Mouse (Mus musculus) CH12.LX (cell line): ENCODE measurements around the gene Fancd2. TPM values are rescaled to one million over a fixed set of nuclear protein-coding genes. Genes with fewer than 3 reads are reported as not detected.

Experiments used
- DNase-seq: peaks from one replicate; pipeline ENCODE4 v3.0.0-alpha.2; 2013; ENCODE audit errors: extremely low read depth
- H3K27ac ChIP-seq: 2 replicates; pipeline ENCODE4 v1.5.1; 2012; ENCODE audit warnings: low read depth, mild to moderate bottlenecking, control low read depth, moderate library complexity; ENCODE audit not compliant: insufficient read depth
- H3K27me3 ChIP-seq: replicated peaks from 2 replicates; pipeline ENCODE3; 2012; ENCODE audit warnings: inconsistent platforms
- H3K36me3 ChIP-seq, 2 experiments: replicated peaks in 1 of 2; 2 replicates each; pipeline versions ENCODE3 to v1.6.1; 2012; ENCODE audit warnings: inconsistent platforms in 1 of 2, low read length in 1 of 2, mild to moderate bottlenecking in 1 of 2, mixed read lengths in 1 of 2, moderate library complexity in 1 of 2; ENCODE audit not compliant: control insufficient read depth in 1 of 2, insufficient read depth in 1 of 2
- H3K4me1 ChIP-seq, 2 experiments: 2 replicates each; pipeline ENCODE4 v1.6.1; 2012; ENCODE audit warnings: inconsistent platforms in 1 of 2, moderate library complexity in 1 of 2; ENCODE audit not compliant: insufficient read depth in 2 of 2, control insufficient read depth in 1 of 2
- H3K4me2 ChIP-seq: 2 replicates; pipeline ENCODE4 v1.6.1; 2012; ENCODE audit warnings: low read depth, mild to moderate bottlenecking, control low read depth; ENCODE audit not compliant: poor library complexity, insufficient read depth, severe bottlenecking
- H3K4me3 ChIP-seq, 3 experiments: fragments of 150-350 bp in 1 of 3; sonication (generic) in 1 of 3; replicated peaks in 1 of 3; 2 replicates each; pipeline versions ENCODE3 to v1.5.1; 2011 to 2012; ENCODE audit warnings: low read depth in 2 of 3, low read length in 2 of 3, mild to moderate bottlenecking in 2 of 3, moderate library complexity in 2 of 3, control low read depth in 1 of 3, improper control_type of control experiment in 1 of 3, inconsistent platforms in 1 of 3, mixed read lengths in 1 of 3; ENCODE audit not compliant: poor library complexity in 1 of 3
- H3K79me2 ChIP-seq: replicated peaks from 2 replicates; pipeline ENCODE4 v1.6.1; 2012; ENCODE audit warnings: mild to moderate bottlenecking, moderate library complexity; ENCODE audit not compliant: control insufficient read depth, poor library complexity, insufficient read depth, severe bottlenecking; ENCODE audit errors: extremely low read depth
- H3K9ac ChIP-seq: 2 replicates; pipeline ENCODE4 v1.6.1; 2012; ENCODE audit warnings: low read depth, mild to moderate bottlenecking, control low read depth, moderate library complexity; ENCODE audit not compliant: insufficient read depth
- H3K9me3 ChIP-seq: replicated peaks from 2 replicates; pipeline ENCODE3; 2012; ENCODE audit warnings: low read length, inconsistent platforms, mixed read lengths
- BHLHE40 ChIP-seq: IDR thresholded peaks from 2 replicates; pipeline ENCODE4 v1.6.1; 2011; ENCODE audit warnings: mild to moderate bottlenecking, low read depth, low read length, improper control_type of control experiment
- CHD1 ChIP-seq: IDR thresholded peaks from 2 replicates; pipeline ENCODE4 v1.6.1; 2012; ENCODE audit warnings: low read depth, low read length, improper control_type of control experiment, inconsistent platforms
- CTCF ChIP-seq, 2 experiments: IDR thresholded peaks in 1 of 2; conservative IDR thresholded peaks in 1 of 2; 2 replicates each; pipeline ENCODE4 v1.5.1; 2011 to 2012; ENCODE audit warnings: low read depth in 2 of 2, low read length in 2 of 2, improper control_type of control experiment in 1 of 2, inconsistent platforms in 1 of 2, mild to moderate bottlenecking in 1 of 2, moderate library complexity in 1 of 2
- E2F4 ChIP-seq: IDR thresholded peaks from 2 replicates; pipeline ENCODE4 v1.6.1; 2011; ENCODE audit warnings: low read depth, low read length, improper control_type of control experiment; ENCODE audit not compliant: insufficient replicate concordance
- ELF1 ChIP-seq: IDR thresholded peaks from 2 replicates; pipeline ENCODE4 v1.6.1; 2014; ENCODE audit warnings: low read depth, mild to moderate bottlenecking, inconsistent platforms, low read length, improper control_type of control experiment
- EP300 ChIP-seq: IDR thresholded peaks from 2 replicates; pipeline ENCODE4 v1.6.1; 2011; ENCODE audit warnings: low read length, improper control_type of control experiment
- ETS1 ChIP-seq: conservative IDR thresholded peaks from 2 replicates; pipeline ENCODE4 v1.6.1; 2012; ENCODE audit warnings: low read depth, mild to moderate bottlenecking, inconsistent platforms, low read length, improper control_type of control experiment, moderate library complexity
- GABPA ChIP-seq: IDR thresholded peaks from 2 replicates; pipeline ENCODE4 v1.6.1; 2012; ENCODE audit warnings: low read depth, low read length, improper control_type of control experiment, inconsistent platforms; ENCODE audit not compliant: insufficient replicate concordance
- IRF4 ChIP-seq: IDR thresholded peaks from 2 replicates; pipeline ENCODE4 v1.6.1; 2014; ENCODE audit warnings: low read depth, mild to moderate bottlenecking, inconsistent platforms, low read length, improper control_type of control experiment
- JUN ChIP-seq: IDR thresholded peaks from 2 replicates; pipeline ENCODE4 v1.6.1; 2011; ENCODE audit warnings: low read depth, mild to moderate bottlenecking, low read length, improper control_type of control experiment, moderate library complexity; ENCODE audit not compliant: insufficient read depth
- JUND ChIP-seq: conservative IDR thresholded peaks from 2 replicates; pipeline ENCODE4 v1.6.1; 2011; ENCODE audit warnings: low read depth, low read length, improper control_type of control experiment
- KAT2A ChIP-seq: IDR thresholded peaks from 2 replicates; pipeline ENCODE4 v1.6.1; 2012; ENCODE audit warnings: low read length, improper control_type of control experiment, inconsistent platforms; ENCODE audit not compliant: insufficient replicate concordance
- MAFK ChIP-seq: IDR thresholded peaks from 2 replicates; pipeline ENCODE4 v1.6.1; 2011; ENCODE audit warnings: low read length, improper control_type of control experiment; ENCODE audit not compliant: insufficient replicate concordance
- MAX ChIP-seq: IDR thresholded peaks from 2 replicates; pipeline ENCODE4 v1.6.1; 2011; ENCODE audit warnings: low read length, improper control_type of control experiment
- MAZ ChIP-seq: IDR thresholded peaks from 2 replicates; pipeline ENCODE4 v1.6.1; 2012; ENCODE audit warnings: low read depth, mild to moderate bottlenecking, inconsistent platforms, low read length, improper control_type of control experiment, moderate library complexity
- MEF2A ChIP-seq: IDR thresholded peaks from 2 replicates; pipeline ENCODE4 v1.6.1; 2014; ENCODE audit warnings: low read depth, mild to moderate bottlenecking, inconsistent platforms, low read length, improper control_type of control experiment, borderline replicate concordance
- MXI1 ChIP-seq: IDR thresholded peaks from 2 replicates; pipeline ENCODE4 v1.6.1; 2011; ENCODE audit warnings: mild to moderate bottlenecking, low read depth, low read length, improper control_type of control experiment
- MYC ChIP-seq: IDR thresholded peaks from 2 replicates; pipeline ENCODE4 v1.6.1; 2011; ENCODE audit warnings: low read depth, mild to moderate bottlenecking, improper control_type of control experiment, low read length
- NELFE ChIP-seq: IDR thresholded peaks from 2 replicates; pipeline ENCODE4 v1.6.1; 2011; ENCODE audit warnings: low read depth, low read length, improper control_type of control experiment
- PAX5 ChIP-seq: IDR thresholded peaks from 2 replicates; pipeline ENCODE4 v1.6.1; 2012; ENCODE audit warnings: low read length, inconsistent platforms, mixed read lengths
- POLR2A ChIP-seq: IDR thresholded peaks from 2 replicates; pipeline ENCODE4 v1.6.1; 2011; ENCODE audit warnings: low read depth, mild to moderate bottlenecking, improper control_type of control experiment, low read length
- POLR2AphosphoS2 ChIP-seq: IDR thresholded peaks from 2 replicates; pipeline ENCODE4 v1.6.1; 2011; ENCODE audit warnings: low read depth, low read length, improper control_type of control experiment
- RAD21 ChIP-seq: IDR thresholded peaks from 2 replicates; pipeline ENCODE4 v1.6.1; 2011; ENCODE audit warnings: low read depth, mild to moderate bottlenecking, low read length, improper control_type of control experiment, moderate library complexity
- SIN3A ChIP-seq: IDR thresholded peaks from 2 replicates; pipeline ENCODE4 v1.6.1; 2012; ENCODE audit warnings: low read length, improper control_type of control experiment, inconsistent platforms
- SMC3 ChIP-seq: IDR thresholded peaks from 2 replicates; pipeline ENCODE4 v1.6.1; 2011; ENCODE audit warnings: low read depth, low read length, improper control_type of control experiment
- TBP ChIP-seq: conservative IDR thresholded peaks from 2 replicates; pipeline ENCODE4 v1.6.1; 2011; ENCODE audit warnings: low read depth, low read length, improper control_type of control experiment
- TCF12 ChIP-seq: IDR thresholded peaks from 2 replicates; pipeline ENCODE4 v1.6.1; 2014; ENCODE audit warnings: low read depth, mild to moderate bottlenecking, inconsistent platforms, low read length, improper control_type of control experiment
- USF1 ChIP-seq: IDR thresholded peaks from 2 replicates; pipeline ENCODE4 v1.6.1; 2014; ENCODE audit warnings: low read depth, mild to moderate bottlenecking, inconsistent platforms, low read length, improper control_type of control experiment
- ZC3H11A ChIP-seq: IDR thresholded peaks from 2 replicates; pipeline ENCODE4 v1.6.1; 2012; ENCODE audit warnings: low read depth, mild to moderate bottlenecking, inconsistent platforms, low read length, improper control_type of control experiment
- ZKSCAN1 ChIP-seq: IDR thresholded peaks from 2 replicates; pipeline ENCODE4 v1.6.1; 2012; ENCODE audit warnings: low read depth, inconsistent platforms, low read length, improper control_type of control experiment, borderline replicate concordance
- ZMIZ1 ChIP-seq: IDR thresholded peaks from 2 replicates; pipeline ENCODE4 v1.6.1; 2012; ENCODE audit warnings: low read depth, mild to moderate bottlenecking, inconsistent platforms, low read length, improper control_type of control experiment
- ZNF384 ChIP-seq: IDR thresholded peaks from 2 replicates; pipeline ENCODE4 v1.6.1; 2012; ENCODE audit warnings: low read depth, low read length, improper control_type of control experiment, inconsistent platforms
- dilution Hi-C: fragments of 300-500 bp; cut with MboI; formaldehyde crosslinking; loops from 2 replicates; pipeline ENCODE4 v1.14.3; 2020; ENCODE audit warnings: low sequenced_read_pairs; ENCODE audit not compliant: extremely low pct_unique_long_range_greater_than_20kb, extremely low pct_ligation_motif_present
- in situ Hi-C: fragments of 300-500 bp; cut with MboI; formaldehyde crosslinking; loops from 3 replicates; pipeline ENCODE4 v1.14.3; 2019; ENCODE audit warnings: low sequenced_read_pairs, low pct_ligation_motif_present, low pct_unique_long_range_greater_than_20kb, mixed read lengths
- polyA plus RNA-seq: library from polyadenylated mRNA; unstranded; fragments of >175 nt; gene quantifications from 2 replicates; pipeline ENCODE4 v1.2.1, GENCODE M21; 2012; ENCODE audit warnings: low read depth; ENCODE audit not compliant: insufficient read length
- total RNA-seq, 2 experiments: library from RNA; depleted of rRNA; stranded (reverse); fragments of 300-350 nt in 1 of 2; fragments of >200 nt in 1 of 2; gene quantifications; 2 replicates each; pipeline ENCODE4 v1.2.3; 2012 to 2014

The Fancd2 gene
- total and polyA plus RNA-seq, 3 experiments, result 25.5 to 32.7 (median 30.2) TPM

GRCm38 (mm10) chr6:113643967-113644366 is 112.5 kb downstream of the Fancd2 start:
- no peak overlapping the region for H3K4me3 ChIP-seq
- no peaks in the 10 kb centered on the region for H3K9me3 ChIP-seq
- no peak overlapping the region for H3K4me2 ChIP-seq
- H3K36me3 ChIP-seq, result peaks cover 19 to 50% of the 10 kb centered on the region in 2 experiments
- no peaks in the 10 kb centered on the region for H3K27me3 ChIP-seq
- peak overlapping the region; percentile 64 for H3K27ac ChIP-seq
- dilution Hi-C loops (no loop called here), in situ Hi-C loops (no loop called here)
- no peak overlapping the region for H3K9ac ChIP-seq
- peaks cover 17 to 78% of the 10 kb centered on the region in 2 experiments for H3K4me1 ChIP-seq
- no peak for DNase-seq
- TF ChIP-seq KAT2A, result no peak
- no peak for TF ChIP-seq MEF2A
- no peak for TF ChIP-seq CHD1
- TF ChIP-seq PAX5, result no peak
- TF ChIP-seq MYC, result no peak
- TF ChIP-seq JUN, result no peak
- no peak for TF ChIP-seq EP300
- no peak for TF ChIP-seq RAD21
- TF ChIP-seq MAZ, result no peak
- no peak for TF ChIP-seq ELF1
- no peak for TF ChIP-seq NELFE
- no peak for TF ChIP-seq TBP
- no peak for TF ChIP-seq ETS1
- TF ChIP-seq, all 38 proteins: peak for 0
- H3K79me2 ChIP-seq, result peaks cover 75% of the 10 kb centered on the region

GRCm38 (mm10) chr6:113644808-113645207 is 113.3 kb downstream of the Fancd2 start:
- peaks cover 70% of the 10 kb centered on the region for H3K79me2 ChIP-seq
- peak overlapping the region; percentile 48 for H3K4me2 ChIP-seq
- in situ Hi-C loops (no loop called here), dilution Hi-C loops (no loop called here)
- H3K4me1 ChIP-seq, result peaks cover 21 to 82% of the 10 kb centered on the region in 2 experiments
- H3K9me3 ChIP-seq, result no peaks in the 10 kb centered on the region
- H3K36me3 ChIP-seq, result peaks cover 21 to 58% of the 10 kb centered on the region in 2 experiments
- H3K4me3 ChIP-seq, result no peak overlapping the region
- DNase-seq, result peak; percentile 48
- peak overlapping the region; percentile 64 for H3K27ac ChIP-seq
- H3K9ac ChIP-seq, result peak overlapping the region; percentile 29
- H3K27me3 ChIP-seq, result no peaks in the 10 kb centered on the region
- no peak for TF ChIP-seq CHD1
- no peak for TF ChIP-seq MAZ
- TF ChIP-seq ZNF384, result no peak
- TF ChIP-seq ZC3H11A, result no peak
- TF ChIP-seq SIN3A, result no peak
- no peak for TF ChIP-seq CTCF (conservative IDR thresholded peaks at IDR 0.05 in 1 of 2, IDR thresholded peaks at IDR 0.05 in 1 of 2; ENCODE audit: low read depth in 2 of 2, low read length in 2 of 2)
- no peak for TF ChIP-seq TBP
- no peak; the same call in none of the 2 replicates for TF ChIP-seq MAX
- TF ChIP-seq NELFE, result no peak
- TF ChIP-seq KAT2A, result no peak
- TF ChIP-seq GABPA, result no peak
- peak; percentile 82; the same call in 1 of the 2 replicates for TF ChIP-seq JUND
- TF ChIP-seq USF1, result no peak
- TF ChIP-seq BHLHE40, result peak; percentile 43
- TF ChIP-seq SMC3, result no peak
- TF ChIP-seq ZKSCAN1, result no peak
- no peak for TF ChIP-seq POLR2A
- no peak for TF ChIP-seq RAD21
- no peak for TF ChIP-seq POLR2AphosphoS2
- TF ChIP-seq PAX5, result no peak
- TF ChIP-seq IRF4, result peak; percentile 91
- peak; percentile 90 for TF ChIP-seq EP300
- TF ChIP-seq TCF12, result peak; percentile 43; the same call in 1 of the 2 replicates
- TF ChIP-seq JUN, result peak; percentile 71
- TF ChIP-seq ZMIZ1, result no peak
- no peak for TF ChIP-seq MXI1
- TF ChIP-seq E2F4, result no peak
- peak; percentile 65; the same call in 1 of the 2 replicates for TF ChIP-seq ELF1
- no peak for TF ChIP-seq MAFK
- peak; percentile 91 for TF ChIP-seq ETS1
